Mouse (Mus musculus) forelimb bud, embryonic 11.5 days (tissue): Measurements from ENCODE around the gene Maats1.

Source experiments
- DNase-seq: peaks from one replicate; pipeline ENCODE4 v3.0.0-alpha.2; 2012; ENCODE audit warnings: low read depth, low spot score

Maats1 gene

GRCm38 (mm10) chr16:38370633-38371374 lies 28.9 kb upstream of the Maats1 start:
- DNase-seq, result no peak

GRCm38 (mm10) chr16:38369992-38370484 lies 28.1 kb upstream of the Maats1 start:
- no peak for DNase-seq

GRCm38 (mm10) chr16:38369431-38369830 lies 27.5 kb upstream of the Maats1 start:
- no peak for DNase-seq

- DNase-seq, result no peak
Measured at GRCm38 (mm10) chr16:38369000-38369399, 27.1 kb upstream of the Maats1 start.

GRCm38 (mm10) chr16:38368336-38368735 lies 26.4 kb upstream of the Maats1 start:
- no peak for DNase-seq

- DNase-seq, result no peak
Measured at GRCm38 (mm10) chr16:38366231-38366630, 24.3 kb upstream of the Maats1 start.

GRCm38 (mm10) chr16:38365390-38365789 lies 23.4 kb upstream of the Maats1 start:
- DNase-seq, result no peak

GRCm38 (mm10) chr16:38363657-38364056 lies 21.7 kb upstream of the Maats1 start:
- no peak for DNase-seq

- DNase-seq, result no peak
Measured at GRCm38 (mm10) chr16:38363256-38363595, 21.3 kb upstream of the Maats1 start.

- no peak for DNase-seq
Measured at GRCm38 (mm10) chr16:38362493-38363255, 20.7 kb upstream of the Maats1 start.

- DNase-seq, result no peak
Measured at GRCm38 (mm10) chr16:38361933-38362332, 20.0 kb upstream of the Maats1 start, which contains the start of gene Popdc2. TSS of gene Popdc2 (plus strand) at chr16:38362209.

- no peak for DNase-seq
Measured at GRCm38 (mm10) chr16:38360317-38360716, 18.4 kb upstream of the Maats1 start.

- DNase-seq, result no peak
Measured at GRCm38 (mm10) chr16:38359857-38360256, 17.9 kb upstream of the Maats1 start.

- DNase-seq, result no peak
Measured at GRCm38 (mm10) chr16:38359241-38359640, 17.3 kb upstream of the Maats1 start.

GRCm38 (mm10) chr16:38358256-38358812 lies 16.4 kb upstream of the Maats1 start:
- DNase-seq, result no peak

- DNase-seq, result no peak
Measured at GRCm38 (mm10) chr16:38354185-38354913, 12.4 kb upstream of the Maats1 start.

- no peak for DNase-seq
Measured at GRCm38 (mm10) chr16:38353642-38354041, 11.7 kb upstream of the Maats1 start.

GRCm38 (mm10) chr16:38352851-38353250 lies 10.9 kb upstream of the Maats1 start:
- no peak for DNase-seq

- no peak for DNase-seq
Measured at GRCm38 (mm10) chr16:38352031-38352430, 10.1 kb upstream of the Maats1 start.

GRCm38 (mm10) chr16:38350939-38351338 lies 9.0 kb upstream of the Maats1 start:
- DNase-seq, result no peak

GRCm38 (mm10) chr16:38350361-38350855 lies 8.5 kb upstream of the Maats1 start:
- no peak for DNase-seq

GRCm38 (mm10) chr16:38349881-38350280 lies 7.9 kb upstream of the Maats1 start:
- no peak for DNase-seq
